Mouse (Mus musculus) skeletal muscle tissue, adult 2 months (tissue): ENCODE data around the gene Dnajb13.

Experiments
- DNase-seq: peaks from one replicate; pipeline ENCODE4 v3.0.0-alpha.2; 2012; ENCODE audit warnings: low read depth, low spot score

Gene Dnajb13

DNA sequence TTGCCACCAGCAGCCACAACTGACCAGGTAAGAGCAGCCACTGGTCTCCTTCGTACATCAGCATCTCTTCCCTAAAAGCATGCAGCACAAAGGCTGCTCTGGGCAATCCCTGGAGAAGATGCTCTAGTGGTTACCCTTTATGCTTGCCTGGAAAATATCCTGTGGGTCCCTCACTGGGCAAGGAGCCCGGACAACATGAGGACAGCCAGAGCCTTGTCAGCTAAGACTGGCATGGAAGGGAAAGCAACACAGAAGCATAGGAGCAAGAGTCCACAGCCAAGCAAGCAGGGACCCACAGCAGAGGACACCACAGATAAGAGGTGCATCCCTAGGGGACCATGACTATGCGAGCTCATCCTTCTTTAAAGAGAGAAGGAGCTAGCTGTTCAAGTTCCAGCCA lies 54.9 kb downstream of the Dnajb13 start:
- DNase-seq: no peak

DNA sequence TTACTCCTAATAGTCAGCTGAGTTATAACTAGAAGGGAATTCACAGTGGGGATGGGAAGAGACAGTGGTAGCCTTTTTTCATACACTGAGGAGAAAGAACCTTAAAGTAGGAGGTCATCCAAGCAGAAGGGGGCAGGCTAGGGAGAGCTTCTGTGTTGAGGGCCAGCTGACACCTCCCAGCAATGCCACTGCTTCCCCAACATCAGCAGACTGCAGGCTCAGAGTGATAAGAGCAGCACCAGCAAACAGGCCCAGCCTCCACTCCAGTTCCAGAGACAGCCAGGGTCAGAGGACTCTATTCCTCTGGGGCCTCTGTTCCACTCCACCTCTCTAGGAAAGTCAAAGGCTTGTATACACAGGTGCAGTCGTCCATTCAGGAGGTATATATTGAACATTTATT lies 56.6 kb downstream of the Dnajb13 start:
- DNase-seq: no peak
